Mouse (Mus musculus): Measurements from ENCODE around the gene Tmem174. TPM values are rescaled to one million over a fixed set of nuclear protein-coding genes. Genes with fewer than 3 reads are reported as not detected.
A peak's percentile ranks its signal among the peaks of the same experiment; 100 is the strongest.

Gene Tmem174
- not detected for total RNA-seq (2021)
- long read RNA-seq, experiment 1 = 0 reads
- long read RNA-seq, experiment 2 = 0 reads

DNA sequence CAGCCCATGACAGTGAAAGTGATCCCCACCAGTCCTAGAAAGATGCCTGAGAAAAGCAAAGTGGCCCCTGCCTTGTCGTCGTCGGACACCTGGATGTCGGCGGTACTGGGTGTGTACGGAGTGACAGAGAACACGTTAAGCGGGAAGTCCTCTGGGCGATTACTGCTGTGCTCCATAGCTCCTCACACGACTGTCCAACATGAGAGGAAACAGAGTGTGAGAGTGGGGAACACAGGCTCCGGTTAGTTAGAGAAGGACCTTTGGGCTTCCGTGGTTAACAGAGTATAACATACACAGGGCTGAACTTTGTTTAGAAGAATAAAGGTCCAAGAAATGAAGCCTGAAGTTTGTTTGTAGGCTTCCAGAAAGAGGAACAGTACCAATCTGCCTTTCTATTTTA, at the start of gene Tmem174:
Tmem174 (minus strand) TSS at position 266 of the 400 bp plus-strand sequence.
- DNase-seq (ENCODE audit: low spot score in 2 of 2) = no peak

DNA sequence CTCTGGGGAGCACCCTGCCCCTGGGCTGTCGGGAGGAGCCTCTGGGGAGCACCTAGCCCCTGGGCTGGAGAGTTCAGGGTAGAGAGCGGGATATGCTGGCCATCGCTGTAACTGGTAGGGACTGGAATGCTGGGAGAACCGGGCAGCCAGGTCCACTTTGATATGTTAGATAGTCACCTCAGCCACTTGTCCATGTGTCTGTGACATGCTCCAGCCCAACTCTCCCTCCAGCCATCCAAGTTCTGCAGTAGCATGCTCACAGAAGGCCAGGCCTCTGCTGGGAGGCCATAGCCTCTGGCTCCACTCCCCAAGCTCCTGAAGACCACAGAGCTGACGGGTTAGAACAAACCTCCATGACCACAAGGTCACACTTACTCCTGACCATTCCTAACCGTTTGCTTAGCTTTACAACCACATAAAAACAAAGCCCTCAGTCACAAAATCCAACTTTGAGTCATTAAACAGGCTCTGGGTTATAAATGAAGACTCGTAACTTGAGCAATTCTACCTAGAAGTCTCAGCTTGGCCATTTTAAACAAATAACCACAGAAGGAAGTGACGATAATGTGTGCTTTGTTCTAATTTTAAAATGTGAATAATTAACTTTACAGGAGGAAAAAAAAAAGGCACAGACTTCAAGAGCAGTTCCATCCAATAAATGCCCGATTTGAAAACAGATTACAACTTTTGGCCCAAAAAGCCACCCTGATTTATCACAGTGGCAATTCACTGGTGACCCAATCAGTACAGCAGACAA, 47.1 kb upstream of the Tmem174 start:
- no peak for DNase-seq (ENCODE audit: low spot score in 2 of 2)

DNA sequence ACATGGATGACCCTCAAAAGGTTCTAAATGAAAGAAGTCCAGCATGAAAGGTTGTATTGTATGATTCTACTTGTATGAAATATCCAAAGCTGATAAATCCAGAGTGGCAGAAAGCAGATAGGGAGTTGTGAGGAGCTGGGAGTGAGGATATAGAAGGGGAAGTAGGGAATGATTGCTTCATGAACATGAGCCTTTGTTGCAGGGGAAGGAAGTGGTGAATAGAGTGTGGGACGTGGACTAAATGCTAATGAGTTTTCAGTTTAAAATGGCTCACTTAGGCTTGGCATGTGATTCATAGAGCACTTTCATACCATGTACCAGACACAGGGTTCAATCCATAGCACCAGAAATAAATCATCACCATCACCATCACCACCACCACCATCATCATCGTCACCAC, 46.2 kb upstream of the Tmem174 start:
- no peak for DNase-seq (ENCODE audit: low spot score in 2 of 2)

DNA sequence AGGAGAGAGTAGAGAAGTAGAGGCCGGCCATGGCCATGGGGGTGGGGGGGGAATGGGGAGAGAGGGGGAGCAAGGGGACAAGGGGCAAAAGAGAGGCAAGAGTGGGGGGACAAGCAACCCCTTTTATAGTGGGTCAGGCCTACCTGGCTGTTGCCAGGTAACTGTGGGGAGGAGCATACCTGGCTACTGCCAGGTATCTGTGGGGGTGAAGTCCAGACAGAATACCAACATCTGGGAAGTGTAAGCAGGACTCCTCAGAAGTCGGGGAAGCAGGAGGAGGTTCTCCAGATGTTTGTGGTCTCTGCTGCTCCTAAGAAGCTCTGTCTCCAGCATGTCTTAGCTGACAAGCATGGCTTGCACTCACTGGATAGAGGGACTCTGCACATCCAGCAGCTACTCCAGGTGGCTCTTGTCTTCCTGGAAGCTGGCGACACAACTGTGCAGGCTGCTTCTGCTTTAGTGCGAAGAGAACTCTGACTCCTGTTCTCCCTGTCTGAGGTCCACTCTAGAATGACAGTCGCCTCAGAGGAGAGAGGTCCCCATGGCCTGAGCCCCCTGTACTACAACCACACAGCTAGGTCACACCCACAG, 43.4 kb upstream of the Tmem174 start:
- no peak for DNase-seq (ENCODE audit: low spot score in 2 of 2)

DNA sequence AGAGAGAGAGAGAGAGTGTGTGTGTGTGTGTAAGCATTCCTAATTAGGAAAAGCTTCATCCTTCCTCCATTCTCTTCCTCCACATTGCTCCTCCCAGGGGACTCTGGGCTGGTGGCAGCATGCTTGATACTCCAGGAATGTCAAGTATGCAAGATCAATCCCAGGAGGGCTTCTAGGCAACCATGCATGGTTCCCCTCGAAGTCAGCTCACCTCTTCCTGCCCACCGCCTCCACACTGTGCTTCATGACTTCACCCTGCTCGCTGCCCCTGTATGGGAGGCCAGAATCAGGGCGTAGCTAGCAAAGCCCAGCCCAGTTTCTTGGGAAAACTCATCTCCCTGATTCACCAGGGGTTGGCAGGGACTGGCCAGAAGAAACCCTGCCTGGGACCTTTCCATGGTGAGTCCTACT, 42.4 kb upstream of the Tmem174 start:
- no peak for DNase-seq (ENCODE audit: low spot score in 2 of 2)

DNA sequence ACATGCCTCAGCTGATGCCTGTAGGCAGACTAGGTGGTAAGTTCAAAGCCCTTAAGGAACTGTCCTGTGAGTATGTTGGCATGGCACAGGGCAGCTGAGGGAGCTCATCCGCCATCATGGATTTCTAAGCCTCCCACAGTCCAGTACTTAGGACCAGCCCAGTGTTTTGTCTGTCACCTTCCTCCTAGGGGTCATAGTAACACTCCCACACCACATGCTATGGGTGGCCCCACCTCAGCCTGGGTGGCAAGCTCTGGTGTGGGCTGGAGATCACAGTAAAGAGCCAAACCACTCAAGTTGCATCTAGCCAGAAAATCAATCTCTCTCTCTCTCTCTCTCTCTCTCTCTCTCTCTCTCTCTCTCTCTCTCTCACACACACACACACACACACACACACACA, 42.0 kb upstream of the Tmem174 start:
- DNase-seq (ENCODE audit: low spot score in 2 of 2) = no peak

DNA sequence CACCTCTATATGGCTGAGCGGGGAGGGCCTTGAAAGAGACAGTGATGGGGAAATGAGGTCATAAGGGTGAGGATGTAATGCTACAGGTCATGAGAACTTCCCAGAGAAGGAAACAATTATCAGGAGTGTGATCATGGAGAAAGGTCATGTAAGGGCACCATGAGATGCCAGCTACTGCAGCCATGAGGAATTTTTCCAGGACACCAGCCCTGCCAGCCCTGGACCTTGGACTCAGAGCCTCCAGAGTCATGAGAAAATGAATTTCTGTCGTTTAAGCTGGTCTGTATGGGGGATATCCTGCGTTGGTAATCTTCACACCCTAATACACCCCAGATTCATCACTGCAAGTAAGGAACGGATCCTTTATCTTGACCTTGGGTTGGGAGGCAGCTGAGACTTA, 36.7 kb upstream of the Tmem174 start:
- no peak for DNase-seq (ENCODE audit: low spot score in 2 of 2)

DNA sequence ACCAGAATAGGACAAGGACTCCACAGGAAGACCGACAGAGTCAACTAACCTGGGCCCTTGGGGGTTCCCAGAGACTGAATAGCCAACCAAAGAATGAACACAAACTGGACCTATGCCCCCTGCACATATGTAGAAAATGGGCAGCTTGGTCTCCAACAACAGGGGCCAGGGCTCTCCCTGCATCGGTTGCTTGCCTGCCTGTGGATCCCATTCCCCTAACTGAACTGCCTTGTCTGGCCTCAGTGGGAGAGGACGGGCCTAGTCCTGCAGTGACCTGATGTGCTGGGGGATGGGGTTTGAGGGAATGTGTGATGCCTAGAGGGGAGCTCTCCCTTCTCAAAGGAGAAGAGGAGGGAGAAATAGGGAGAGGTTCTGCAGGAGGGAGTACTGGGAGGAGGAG, 32.1 kb upstream of the Tmem174 start:
- DNase-seq (ENCODE audit: low spot score in 2 of 2) = no peak

DNA sequence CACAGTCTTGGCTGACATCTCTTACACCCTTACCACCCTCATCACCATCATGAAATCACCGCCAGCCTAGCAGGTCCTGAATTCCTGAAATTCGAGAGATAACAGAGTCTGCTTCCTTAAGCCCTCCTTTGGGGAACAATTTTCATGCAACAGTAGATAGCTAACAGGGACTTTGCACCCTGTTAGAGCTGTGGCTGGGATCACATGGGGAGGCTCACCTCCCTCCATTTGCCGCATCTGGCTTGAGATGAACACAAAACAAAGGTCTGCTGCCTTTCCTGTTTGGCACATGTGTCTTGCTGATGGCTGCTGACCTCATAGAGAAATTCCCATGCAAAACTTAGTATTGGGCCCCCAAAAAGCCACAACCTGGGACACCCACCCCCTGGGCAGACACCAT, 30.1 kb upstream of the Tmem174 start:
- no peak for DNase-seq (ENCODE audit: low spot score in 2 of 2)

DNA sequence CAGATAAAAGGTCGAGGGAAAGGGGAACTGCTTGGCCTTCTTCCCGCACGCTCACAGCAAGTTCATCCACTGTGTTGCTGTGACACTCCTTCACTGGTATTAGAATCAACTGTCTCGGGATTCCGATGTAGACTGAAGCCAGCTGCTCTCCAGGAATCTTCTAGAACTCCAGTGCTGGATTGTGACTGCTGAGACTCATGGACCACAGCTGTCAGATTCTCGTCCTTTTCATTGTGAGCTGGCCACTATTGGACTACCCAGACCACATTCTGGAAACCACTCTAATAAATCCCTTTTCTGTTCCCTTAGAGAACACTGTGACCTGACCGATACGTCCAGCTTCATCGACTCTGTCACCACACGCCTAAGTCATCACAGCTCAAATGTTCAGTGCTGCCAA, 28.0 kb upstream of the Tmem174 start:
- DNase-seq (ENCODE audit: low spot score in 2 of 2) = no peak

DNA sequence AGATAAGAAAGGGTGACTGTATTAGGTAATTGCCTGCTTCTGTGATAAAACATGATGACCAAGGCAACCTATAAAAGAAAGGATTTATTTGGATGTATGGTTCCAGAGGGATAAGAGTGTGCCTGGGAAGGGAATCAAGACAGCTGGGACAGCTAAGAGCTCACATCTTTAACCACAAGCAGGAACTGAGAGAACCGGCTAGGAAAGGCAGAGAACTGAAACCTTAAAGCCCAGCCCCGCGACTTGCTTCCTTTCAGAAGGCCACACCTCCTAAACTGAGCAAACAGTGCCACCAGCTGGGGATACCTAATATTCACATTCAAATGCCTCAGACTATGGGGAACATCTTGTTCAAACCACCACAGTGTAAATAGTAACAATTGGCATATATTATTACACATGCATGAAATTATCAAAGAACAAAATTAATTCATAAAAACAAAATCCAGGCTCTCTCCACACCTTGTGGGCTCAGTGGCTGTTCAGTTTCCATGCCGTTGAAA, 25.0 kb upstream of the Tmem174 start:
- no peak for DNase-seq (ENCODE audit: low spot score in 2 of 2)

DNA sequence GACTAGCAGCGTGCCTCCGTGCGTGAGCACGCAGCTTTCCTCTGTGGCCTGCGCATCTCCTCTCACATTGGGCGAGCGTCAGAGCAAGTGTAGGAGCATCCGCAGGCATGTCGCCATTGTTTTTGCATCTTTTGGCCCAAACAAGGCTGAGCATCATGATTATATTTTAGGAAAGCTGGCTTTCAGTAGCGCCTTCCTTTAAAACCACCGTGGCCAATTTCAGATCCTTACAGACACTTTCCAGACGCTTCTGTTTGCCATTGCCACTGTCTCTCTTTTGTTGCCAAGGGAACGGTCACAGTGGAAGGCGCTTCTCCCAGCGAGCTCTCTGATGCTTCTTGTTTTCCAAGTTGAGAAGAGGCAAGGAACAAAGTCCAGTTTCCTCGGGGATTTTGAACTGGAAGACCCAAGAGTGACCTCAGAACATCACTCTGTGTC, 18.8 kb upstream of the Tmem174 start:
- peak; percentile 32 for DNase-seq (ENCODE audit: low spot score in 2 of 2)

DNA sequence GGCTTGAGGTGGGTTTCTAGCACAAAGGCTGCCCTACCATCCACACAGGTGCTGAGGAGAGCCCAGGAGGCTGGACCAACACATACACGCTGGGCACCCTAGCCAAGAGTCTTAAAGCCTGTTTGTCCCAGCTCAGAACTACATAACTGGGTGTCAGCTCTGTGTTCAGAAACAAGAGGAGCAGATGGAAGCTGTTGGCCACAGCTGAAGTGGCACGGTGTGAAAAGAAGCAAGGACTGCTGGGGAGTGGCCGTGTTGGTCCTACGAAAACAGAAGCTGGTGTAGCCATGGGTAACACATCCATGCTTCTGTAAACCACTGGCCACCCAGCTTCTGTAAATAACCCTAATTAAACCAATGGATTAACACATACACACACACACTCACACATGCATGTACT, 18.1 kb upstream of the Tmem174 start:
- DNase-seq (ENCODE audit: low spot score in 2 of 2) = no peak

DNA sequence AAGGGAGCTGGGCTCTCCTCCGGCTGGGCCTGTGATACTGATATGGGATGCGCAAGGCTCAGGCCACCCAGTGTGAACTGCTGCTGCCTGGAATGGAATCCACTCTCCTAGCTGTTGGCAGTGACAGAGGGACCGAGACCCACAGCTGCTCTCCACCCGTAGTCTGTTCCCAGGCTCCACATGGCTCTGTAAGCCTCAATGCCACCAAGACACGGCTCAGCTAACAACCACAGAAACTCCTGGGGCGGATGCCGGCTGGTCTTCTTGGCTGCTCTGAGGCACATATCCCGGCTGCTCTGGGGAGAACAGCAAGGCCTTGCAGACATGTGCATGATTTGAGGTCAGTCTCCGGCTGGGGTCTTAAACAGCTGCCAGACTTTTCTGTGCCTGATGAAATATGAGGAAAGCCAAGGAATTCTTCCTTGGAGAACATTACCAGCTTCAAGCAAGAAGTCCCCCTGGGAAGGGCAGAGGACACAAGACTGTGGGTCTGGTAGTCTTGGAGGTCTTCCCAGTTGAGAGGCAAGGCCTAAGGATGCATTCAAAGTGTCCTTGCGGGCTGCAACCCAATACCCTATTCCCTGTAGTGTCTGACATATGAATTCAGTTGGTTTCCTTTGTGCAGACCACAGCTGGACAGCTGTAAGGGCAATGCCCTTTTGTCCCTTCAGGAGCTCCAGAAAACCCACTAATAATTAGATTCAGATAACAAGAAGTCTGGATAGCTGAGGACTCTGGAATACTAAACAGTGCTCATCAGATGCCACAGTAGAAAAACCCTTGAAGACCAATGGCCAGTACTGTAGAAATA, 17.1 kb upstream of the Tmem174 start:
- peak in 1 of 2 experiments; percentile 28 for DNase-seq (ENCODE audit: low spot score in 2 of 2)

DNA sequence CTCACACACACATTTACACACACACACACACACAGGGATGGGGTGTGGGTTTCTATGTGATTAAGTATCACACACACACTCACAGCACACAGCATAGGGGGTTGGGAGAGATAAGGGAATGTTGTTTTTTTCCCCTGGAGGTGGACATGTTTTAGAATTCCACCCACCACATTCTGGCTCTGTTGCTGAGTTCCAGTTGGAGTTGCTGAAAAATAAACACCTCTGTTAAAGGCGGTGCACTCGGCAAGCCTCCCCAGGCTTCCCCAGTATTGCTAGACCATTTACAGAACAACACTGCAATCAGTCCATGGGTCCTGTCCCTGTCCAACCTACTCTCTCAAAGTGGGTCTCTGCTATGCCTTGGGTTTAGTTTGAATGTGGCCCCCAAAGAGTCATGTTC, 15.0 kb upstream of the Tmem174 start:
- no peak for DNase-seq (ENCODE audit: low spot score in 2 of 2)

DNA sequence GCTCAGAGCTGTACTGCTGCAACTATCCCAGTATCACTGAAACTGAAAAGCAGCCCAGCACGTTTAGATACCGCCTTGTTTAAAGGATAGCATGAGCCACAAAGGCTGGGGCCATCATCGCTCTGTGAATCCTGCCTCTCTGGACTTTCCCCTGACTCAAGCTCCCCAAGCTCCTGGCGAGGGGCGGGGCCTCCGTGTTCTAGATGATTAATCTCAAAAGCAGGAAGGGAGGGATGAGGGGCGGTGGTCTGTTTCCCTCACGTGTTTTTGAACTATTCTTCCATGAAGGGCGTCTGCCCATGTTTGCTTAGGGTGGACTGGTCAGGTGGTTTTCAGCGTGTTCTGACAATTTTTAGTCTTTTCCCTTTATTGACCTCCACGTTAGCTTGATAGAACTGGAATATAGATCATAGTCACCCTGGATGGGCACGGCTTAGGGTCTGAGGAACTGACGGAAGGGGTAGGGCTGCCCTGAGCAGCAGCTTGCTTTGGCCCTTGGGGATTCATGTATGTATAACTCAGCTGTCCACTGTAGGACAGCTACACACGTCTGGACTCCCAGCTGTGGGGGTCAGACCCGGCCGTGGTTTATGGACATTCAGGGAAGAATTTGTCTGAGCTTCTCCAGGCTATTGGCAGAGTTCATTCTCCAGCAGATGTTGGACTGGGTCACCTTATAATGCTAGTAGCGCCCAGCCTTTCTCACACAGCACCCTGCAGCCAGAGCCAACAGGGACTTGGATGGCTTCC, 14.2 kb upstream of the Tmem174 start:
- DNase-seq (ENCODE audit: low spot score in 2 of 2) = no peak

DNA sequence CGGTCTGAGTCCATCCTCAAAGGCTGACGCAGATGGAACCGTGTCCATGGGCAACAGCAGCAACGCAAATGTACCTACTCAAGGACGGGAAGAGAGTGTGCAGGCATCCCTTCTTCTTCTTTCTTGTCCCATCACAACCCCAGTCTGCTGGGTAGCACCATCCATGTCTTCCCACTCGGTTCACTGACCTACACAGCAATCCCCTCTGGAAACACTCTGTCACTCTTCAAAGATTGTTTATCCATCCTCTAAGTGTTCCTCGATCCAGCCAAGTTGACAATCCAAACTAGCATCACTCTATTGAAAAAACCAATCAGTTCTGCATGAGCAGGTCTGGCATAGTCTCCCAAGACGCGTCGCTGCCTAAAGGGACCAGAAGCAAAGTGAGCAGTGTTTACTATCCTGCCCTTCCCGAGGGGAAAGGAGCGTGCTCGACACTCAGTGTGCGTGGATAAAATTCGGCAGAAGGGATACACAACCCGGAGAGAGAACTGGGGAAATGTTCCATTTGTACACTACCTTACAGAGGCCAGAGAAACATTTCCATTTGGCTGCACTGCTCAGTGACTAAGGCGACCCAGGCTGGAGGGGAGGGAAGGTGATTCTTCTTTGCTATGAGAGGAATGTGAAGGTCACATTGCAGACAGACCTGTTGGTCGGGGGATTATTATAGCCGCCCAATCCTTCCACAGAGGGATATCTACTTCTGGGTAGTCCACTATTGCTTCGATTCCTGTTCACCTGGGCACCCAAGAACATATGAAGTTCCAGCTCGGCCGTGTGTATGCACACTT, 10.8 kb upstream of the Tmem174 start:
- DNase-seq (ENCODE audit: low spot score in 2 of 2) = no peak

DNA sequence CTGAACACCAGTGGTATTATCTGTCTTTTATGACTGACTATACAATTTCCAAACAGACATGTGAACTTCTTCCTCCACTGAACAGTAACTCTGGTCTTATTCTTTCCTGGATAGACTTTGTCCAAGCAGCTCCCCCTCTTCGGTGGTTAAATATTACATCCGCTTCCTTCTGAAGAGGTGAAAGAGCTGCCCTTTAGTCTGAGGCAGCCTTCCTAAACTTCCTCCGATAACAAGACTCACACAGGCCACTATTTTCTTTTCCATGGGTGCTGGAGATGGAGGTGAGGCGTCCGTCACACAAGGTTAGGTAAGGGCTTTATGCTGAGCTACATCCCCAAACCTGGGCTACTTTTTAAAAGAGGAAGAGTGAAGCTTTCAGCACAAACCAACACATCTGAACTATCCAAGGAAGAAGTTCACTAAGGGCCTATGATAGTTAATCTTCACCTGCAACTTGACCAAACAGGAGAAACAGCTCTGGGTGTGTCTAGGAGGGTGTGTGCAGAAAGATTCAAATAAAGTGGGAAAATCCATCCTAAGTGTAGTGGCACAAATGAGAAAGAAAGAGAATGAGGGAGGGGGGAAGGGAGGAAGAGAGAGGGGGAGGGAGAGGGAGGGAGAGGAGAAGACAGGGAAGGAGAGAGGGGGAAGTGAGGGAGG, 1.4 kb upstream of the Tmem174 start:
- no peak for DNase-seq (ENCODE audit: low spot score in 2 of 2)

DNA sequence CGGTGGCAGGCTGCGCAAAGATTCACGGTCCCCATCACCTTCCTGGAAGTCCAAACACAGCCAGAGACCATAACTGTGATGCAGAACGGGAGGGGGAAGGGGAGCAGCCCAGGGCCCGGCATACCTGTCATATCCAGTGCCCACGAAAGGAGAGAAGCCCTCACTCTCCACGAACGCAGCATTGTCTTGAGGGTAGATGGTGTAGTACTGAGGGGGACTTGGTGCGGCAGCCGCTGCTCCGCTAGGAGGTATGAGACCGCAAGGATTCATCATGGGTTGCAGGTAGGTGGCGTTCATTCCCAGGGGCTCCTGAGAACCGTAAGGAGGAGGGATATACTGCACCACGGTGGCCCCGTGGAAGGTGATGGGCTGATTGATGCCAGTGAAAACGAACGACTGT, 639 bp downstream of the Tmem174 start:
- DNase-seq (ENCODE audit: low spot score in 2 of 2) = no peak

All from layer of hippocampus, postnatal 14 days (tissue).